Mouse (Mus musculus): Measurements from ENCODE around the gene Adad1. TPM values are rescaled to one million over a fixed set of nuclear protein-coding genes. Genes with fewer than 3 reads are reported as not detected.

Adad1 gene
- 0.15 and 0.32 TPM in 2 replicates for polyA plus RNA-seq (2015; fragmentation: Nextera tagmentation; extraction: Ambion mirVana)

GRCm38 (mm10) chr3:37063406-37063805 lies at the start of gene Adad1:
Gene Adad1, plus strand, starts transcription at chr3:37063527.
- Histone ChIP-seq H3K9ac (ENCODE audit: low read depth, low read length) (no peak within 1 kb of the TSS), H3K4me1 (ENCODE audit: control insufficient read depth, insufficient read depth, low read length) (no peaks in the 10 kb centered on the region), H3K9me3 (ENCODE audit: control insufficient read depth, low read length) (no peaks in the 10 kb centered on the region), H3K27ac (ENCODE audit: low read length) (no peak within 1 kb of the TSS), H3K4me2 (ENCODE audit: low read depth, low read length) (peak within 1 kb of the TSS; percentile 32), H3K36me3 (ENCODE audit: control insufficient read depth, insufficient read depth, low read length) (no peaks in the 10 kb centered on the region), H3K4me3 (ENCODE audit: low read length) (peak within 1 kb of the TSS; percentile 20; the same call in 1 of the 2 replicates), H3K27me3 (replicated peaks; ENCODE audit: control insufficient read depth, insufficient read depth, low read length) (no peaks in the 10 kb centered on the region)
- no peak for ATAC-seq
- 53% methylated on average over 39 of the region's 39 CpGs for WGBS

GRCm38 (mm10) chr3:37037979-37038378 lies 25.3 kb upstream of the Adad1 start:
- Histone ChIP-seq H3K9ac (ENCODE audit: low read depth, low read length) (no peak overlapping the region), H3K9me3 (ENCODE audit: control insufficient read depth, low read length) (no peaks in the 10 kb centered on the region), H3K27me3 (replicated peaks; ENCODE audit: control insufficient read depth, insufficient read depth, low read length) (no peaks in the 10 kb centered on the region), H3K4me1 (ENCODE audit: control insufficient read depth, insufficient read depth, low read length) (no peaks in the 10 kb centered on the region), H3K4me2 (ENCODE audit: low read depth, low read length) (no peak overlapping the region), H3K36me3 (ENCODE audit: control insufficient read depth, insufficient read depth, low read length) (0 out of 2 replicates have a peak, but pooled peaks cover 4% of the 10 kb centered on the region), H3K4me3 (ENCODE audit: low read length) (no peak overlapping the region), H3K27ac (ENCODE audit: low read length) (no peak overlapping the region)
- WGBS = 90% methylated on average over 2 of the region's 2 CpGs
- ATAC-seq = no peak

GRCm38 (mm10) chr3:37039811-37040210 lies 23.5 kb upstream of the Adad1 start:
- ATAC-seq = no peak
- Histone ChIP-seq H3K27me3 (replicated peaks; ENCODE audit: control insufficient read depth, insufficient read depth, low read length) (no peaks in the 10 kb centered on the region), H3K9ac (ENCODE audit: low read depth, low read length) (no peak overlapping the region), H3K9me3 (ENCODE audit: control insufficient read depth, low read length) (no peaks in the 10 kb centered on the region), H3K36me3 (ENCODE audit: control insufficient read depth, insufficient read depth, low read length) (0 out of 2 replicates have a peak, but pooled peaks cover 4% of the 10 kb centered on the region), H3K4me2 (ENCODE audit: low read depth, low read length) (no peak overlapping the region), H3K4me1 (ENCODE audit: control insufficient read depth, insufficient read depth, low read length) (no peaks in the 10 kb centered on the region), H3K27ac (ENCODE audit: low read length) (no peak overlapping the region), H3K4me3 (ENCODE audit: low read length) (no peak overlapping the region)

GRCm38 (mm10) chr3:37051491-37051890 lies 11.8 kb upstream of the Adad1 start:
- Histone ChIP-seq H3K27me3 (replicated peaks; ENCODE audit: control insufficient read depth, insufficient read depth, low read length) (no peaks in the 10 kb centered on the region), H3K4me3 (ENCODE audit: low read length) (no peak overlapping the region), H3K9me3 (ENCODE audit: control insufficient read depth, low read length) (no peaks in the 10 kb centered on the region), H3K4me2 (ENCODE audit: low read depth, low read length) (no peak overlapping the region), H3K27ac (ENCODE audit: low read length) (no peak overlapping the region), H3K9ac (ENCODE audit: low read depth, low read length) (no peak overlapping the region), H3K36me3 (ENCODE audit: control insufficient read depth, insufficient read depth, low read length) (peaks cover 5% of the 10 kb centered on the region; the same call in 1 of the 2 replicates), H3K4me1 (ENCODE audit: control insufficient read depth, insufficient read depth, low read length) (no peaks in the 10 kb centered on the region)
- WGBS = 100% methylated on average over 1 of the region's 1 CpGs
- no peak for ATAC-seq

- no peak overlapping the region for H3K27ac ChIP-seq (ENCODE audit: low read length)
- no peak for ATAC-seq
- no peaks in the 10 kb centered on the region for H3K36me3 ChIP-seq (ENCODE audit: control insufficient read depth, insufficient read depth, low read length)
- no peaks in the 10 kb centered on the region for H3K27me3 ChIP-seq (replicated peaks; ENCODE audit: control insufficient read depth, insufficient read depth, low read length)
- no peaks in the 10 kb centered on the region for H3K4me1 ChIP-seq (ENCODE audit: control insufficient read depth, insufficient read depth, low read length)
- no peak overlapping the region for H3K4me2 ChIP-seq (ENCODE audit: low read depth, low read length)
- no peaks in the 10 kb centered on the region for H3K9me3 ChIP-seq (ENCODE audit: control insufficient read depth, low read length)
- H3K4me3 ChIP-seq (ENCODE audit: low read length) = no peak overlapping the region
- no peak overlapping the region for H3K9ac ChIP-seq (ENCODE audit: low read depth, low read length)
These were observed 9.9 kb downstream of the Adad1 start for GRCm38 (mm10) chr3:37073211-37073610.

- Histone ChIP-seq H3K9me3 (ENCODE audit: control insufficient read depth, low read length) (no peaks in the 10 kb centered on the region), H3K4me3 (ENCODE audit: low read length) (no peak overlapping the region), H3K36me3 (ENCODE audit: control insufficient read depth, insufficient read depth, low read length) (no peaks in the 10 kb centered on the region), H3K4me2 (ENCODE audit: low read depth, low read length) (no peak overlapping the region), H3K9ac (ENCODE audit: low read depth, low read length) (no peak overlapping the region), H3K4me1 (ENCODE audit: control insufficient read depth, insufficient read depth, low read length) (no peaks in the 10 kb centered on the region), H3K27ac (ENCODE audit: low read length) (no peak overlapping the region), H3K27me3 (replicated peaks; ENCODE audit: control insufficient read depth, insufficient read depth, low read length) (no peaks in the 10 kb centered on the region)
- 56% methylated on average over 4 of the region's 4 CpGs for WGBS
- no peak for ATAC-seq
These were observed 21.5 kb downstream of the Adad1 start for GRCm38 (mm10) chr3:37084860-37085259.

GRCm38 (mm10) chr3:37090721-37091120 lies 27.4 kb downstream of the Adad1 start:
- no peaks in the 10 kb centered on the region for H3K9me3 ChIP-seq (ENCODE audit: control insufficient read depth, low read length)
- H3K27ac ChIP-seq (ENCODE audit: low read length) = no peak overlapping the region
- no peak overlapping the region for H3K9ac ChIP-seq (ENCODE audit: low read depth, low read length)
- no peak for ATAC-seq
- H3K36me3 ChIP-seq (ENCODE audit: control insufficient read depth, insufficient read depth, low read length) = no peaks in the 10 kb centered on the region
- H3K27me3 ChIP-seq (replicated peaks; ENCODE audit: control insufficient read depth, insufficient read depth, low read length) = no peaks in the 10 kb centered on the region
- no peak overlapping the region for H3K4me2 ChIP-seq (ENCODE audit: low read depth, low read length)
- H3K4me1 ChIP-seq (ENCODE audit: control insufficient read depth, insufficient read depth, low read length) = no peaks in the 10 kb centered on the region
- H3K4me3 ChIP-seq (ENCODE audit: low read length) = no peak overlapping the region

- Histone ChIP-seq H3K4me3 (ENCODE audit: low read length) (no peak within 1 kb of the TSS), H3K27me3 (replicated peaks; ENCODE audit: control insufficient read depth, insufficient read depth, low read length) (no peaks in the 10 kb centered on the region), H3K27ac (ENCODE audit: low read length) (no peak within 1 kb of the TSS), H3K4me1 (ENCODE audit: control insufficient read depth, insufficient read depth, low read length) (no peaks in the 10 kb centered on the region), H3K9ac (ENCODE audit: low read depth, low read length) (no peak within 1 kb of the TSS), H3K36me3 (ENCODE audit: control insufficient read depth, insufficient read depth, low read length) (no peaks in the 10 kb centered on the region), H3K9me3 (ENCODE audit: control insufficient read depth, low read length) (no peaks in the 10 kb centered on the region), H3K4me2 (ENCODE audit: low read depth, low read length) (no peak within 1 kb of the TSS)
- 81% methylated on average over 4 of the region's 4 CpGs for WGBS
- ATAC-seq = no peak
These were observed 62.3 kb downstream of the Adad1 start, which contains the start of gene Il2 for GRCm38 (mm10) chr3:37125655-37126054. Gene Il2, minus strand, starts transcription at chr3:37125959.

GRCm38 (mm10) chr3:37126162-37126561 lies 62.8 kb downstream of the Adad1 start:
- no peaks in the 10 kb centered on the region for H3K9me3 ChIP-seq (ENCODE audit: control insufficient read depth, low read length)
- no peak overlapping the region for H3K27ac ChIP-seq (ENCODE audit: low read length)
- H3K4me1 ChIP-seq (ENCODE audit: control insufficient read depth, insufficient read depth, low read length) = no peaks in the 10 kb centered on the region
- no peak overlapping the region for H3K9ac ChIP-seq (ENCODE audit: low read depth, low read length)
- no peak overlapping the region for H3K4me3 ChIP-seq (ENCODE audit: low read length)
- 67% methylated on average over 4 of the region's 4 CpGs for WGBS
- H3K27me3 ChIP-seq (replicated peaks; ENCODE audit: control insufficient read depth, insufficient read depth, low read length) = no peaks in the 10 kb centered on the region
- ATAC-seq = no peak
- H3K36me3 ChIP-seq (ENCODE audit: control insufficient read depth, insufficient read depth, low read length) = no peaks in the 10 kb centered on the region
- no peak overlapping the region for H3K4me2 ChIP-seq (ENCODE audit: low read depth, low read length)

GRCm38 (mm10) chr3:37128269-37128668 lies 64.9 kb downstream of the Adad1 start:
- 44% methylated on average over 4 of the region's 4 CpGs for WGBS
- peak; percentile 65 for ATAC-seq
- no peak overlapping the region for H3K27ac ChIP-seq (ENCODE audit: low read length)

More at GRCm38 (mm10) chr3:37128269-37128668, 64.9 kb downstream of the Adad1 start:
- H3K4me3 ChIP-seq (ENCODE audit: low read length) = no peak overlapping the region
- H3K36me3 ChIP-seq (ENCODE audit: control insufficient read depth, insufficient read depth, low read length) = no peaks in the 10 kb centered on the region
- no peaks in the 10 kb centered on the region for H3K9me3 ChIP-seq (ENCODE audit: control insufficient read depth, low read length)
- H3K9ac ChIP-seq (ENCODE audit: low read depth, low read length) = no peak overlapping the region
- H3K27me3 ChIP-seq (replicated peaks; ENCODE audit: control insufficient read depth, insufficient read depth, low read length) = no peaks in the 10 kb centered on the region
- H3K4me1 ChIP-seq (ENCODE audit: control insufficient read depth, insufficient read depth, low read length) = no peaks in the 10 kb centered on the region
- H3K4me2 ChIP-seq (ENCODE audit: low read depth, low read length) = no peak overlapping the region
